Mouse (Mus musculus) spleen, adult 2 months (tissue): ENCODE data around the gene L3mbtl1. TPM values are rescaled to one million over a fixed set of nuclear protein-coding genes. Genes with fewer than 3 reads are reported as not detected.
A peak's percentile ranks its signal among the peaks of the same experiment; 100 is the strongest.

Experiments used
- DNase-seq, 2 experiments: peaks; one replicate each; pipeline versions ENCODE4 v3.0.0 to v3.0.0-alpha.2; 2012 to 2021; ENCODE audit warnings: low spot score in 2 of 2, low read depth in 1 of 2
- H3K27ac ChIP-seq: fragments of 200-500 bp; 2 replicates; pipeline ENCODE4 v1.5.1; 2012; ENCODE audit warnings: low read length, inconsistent platforms; ENCODE audit not compliant: insufficient read depth
- H3K27me3 ChIP-seq: fragments of 200-500 bp; 2 replicates; pipeline ENCODE4 v1.6.1; 2012; ENCODE audit warnings: mild to moderate bottlenecking, moderate library complexity, low read length, inconsistent platforms; ENCODE audit not compliant: control insufficient read depth, insufficient read depth
- H3K36me3 ChIP-seq: fragments of 200-500 bp; 2 replicates; pipeline ENCODE4 v1.6.1; 2012; ENCODE audit warnings: mild to moderate bottlenecking, low read length, inconsistent platforms; ENCODE audit not compliant: control insufficient read depth, insufficient read depth
- H3K4me1 ChIP-seq: fragments of 200-500 bp; 2 replicates; pipeline ENCODE4 v1.6.1; 2011; ENCODE audit warnings: inconsistent platforms; ENCODE audit not compliant: control insufficient read depth, insufficient read depth, insufficient read length
- H3K4me3 ChIP-seq: fragments of 200-500 bp; 2 replicates; pipeline ENCODE4 v1.5.1; 2011; ENCODE audit warnings: mild to moderate bottlenecking, inconsistent platforms; ENCODE audit not compliant: insufficient read depth, insufficient read length; ENCODE audit errors: extremely low read depth
- CTCF ChIP-seq: fragments of 200-500 bp; IDR thresholded peaks from 2 replicates; pipeline ENCODE4 v1.5.1; 2011; ENCODE audit warnings: mild to moderate bottlenecking, inconsistent platforms; ENCODE audit not compliant: insufficient read depth, insufficient read length, insufficient replicate concordance; ENCODE audit errors: extremely low read depth
- POLR2A ChIP-seq: fragments of 200-500 bp; IDR thresholded peaks from 2 replicates; pipeline ENCODE4 v1.6.1; 2011; ENCODE audit warnings: low read depth, low read length, inconsistent platforms
- WGBS: fragments of 180-500 bp; shearing (Covaris S2); methylation state at CpG from one replicate; pipeline ENCODE4 v1.1.7; 2018; 5-methylcytosine and 5-hydroxymethylcytosine counted together
- polyA plus RNA-seq: library from polyadenylated mRNA; depleted of rRNA; stranded (reverse); fragments of >200 nt; gene quantifications from 2 replicates; pipeline ENCODE4 v1.2.3, GENCODE M21; 2012

Gene L3mbtl1
- polyA plus RNA-seq, 1 experiment: 0.19 TPM

- Histone ChIP-seq H3K4me3 (peak overlapping the region; percentile 96), H3K36me3 (peaks cover 17% of the 10 kb centered on the region), H3K27ac (peak overlapping the region; percentile 98), H3K27me3 (no peaks in the 10 kb centered on the region), H3K4me1 (peaks cover 5% of the 10 kb centered on the region; the same call in 1 of the 2 replicates)
- no peak for TF ChIP-seq POLR2A
- no peak for TF ChIP-seq CTCF
- DNase-seq: peak in 1 of 2 experiments; percentile 34
- WGBS: under 1% methylated on average over 18 of the region's 18 CpGs
Observed at GRCm38 (mm10) chr2:162930516-162931122, 12.7 kb upstream of the L3mbtl1 start.

- Histone ChIP-seq H3K4me1 (peaks cover 5% of the 10 kb centered on the region; the same call in 1 of the 2 replicates), H3K27me3 (no peaks in the 10 kb centered on the region), H3K27ac (peak within 1 kb of the TSS; percentile 98), H3K4me3 (peak within 1 kb of the TSS; percentile 96), H3K36me3 (peaks cover 19% of the 10 kb centered on the region)
- under 1% methylated on average over 63 of the region's 68 CpGs for WGBS
- TF ChIP-seq CTCF: no peak
- TF ChIP-seq POLR2A: peak; percentile 85
- DNase-seq: peak; percentile 84 to 87
Observed at GRCm38 (mm10) chr2:162931123-162931673, 12.1 kb upstream of the L3mbtl1 start, which contains the start of gene Srsf6. Gene Srsf6 (plus strand): TSS chr2:162931528.

GRCm38 (mm10) chr2:162931674-162932650 lies 11.3 kb upstream of the L3mbtl1 start:
- H3K27me3 ChIP-seq: no peaks in the 10 kb centered on the region
- peak overlapping the region; percentile 96 for H3K4me3 ChIP-seq
- WGBS: under 1% methylated on average over 70 of the region's 103 CpGs
- peaks cover 24% of the 10 kb centered on the region for H3K36me3 ChIP-seq
- H3K27ac ChIP-seq: peak overlapping the region; percentile 94
- peak; percentile 50 to 55 for DNase-seq
- H3K4me1 ChIP-seq: peaks cover 5% of the 10 kb centered on the region; the same call in 1 of the 2 replicates
- TF ChIP-seq CTCF (no peak), POLR2A (no peak)

DNA sequence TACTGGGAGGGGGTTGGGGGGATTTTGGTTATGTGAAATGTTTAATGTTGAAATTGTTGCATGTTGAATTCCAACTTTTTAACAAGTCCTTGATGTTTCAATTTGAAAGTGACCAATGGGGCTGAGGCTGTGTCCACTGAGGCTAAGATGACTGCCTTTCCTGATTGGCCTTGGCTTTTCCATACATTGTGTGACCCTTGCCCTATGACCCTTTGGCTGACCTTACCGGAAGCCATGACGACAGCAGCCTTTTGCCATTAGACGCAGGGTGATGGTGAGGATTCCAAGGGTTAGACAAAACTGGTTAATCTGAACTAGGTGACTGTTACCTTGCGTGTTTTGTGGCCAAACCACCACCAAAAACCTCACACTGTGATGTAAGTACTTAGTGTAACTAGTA lies 10.6 kb upstream of the L3mbtl1 start:
- H3K27me3 ChIP-seq: no peaks in the 10 kb centered on the region
- peaks cover 5% of the 10 kb centered on the region; the same call in 1 of the 2 replicates for H3K4me1 ChIP-seq
- 69% methylated on average over 4 of the region's 4 CpGs for WGBS
- peak overlapping the region; percentile 19; the same call in 1 of the 2 replicates for H3K4me3 ChIP-seq
- no peak for DNase-seq
- H3K36me3 ChIP-seq: peaks cover 27% of the 10 kb centered on the region
- no peak for TF ChIP-seq CTCF
- TF ChIP-seq POLR2A: no peak
- H3K27ac ChIP-seq: no peak overlapping the region

GRCm38 (mm10) chr2:162934421-162934820 lies 8.9 kb upstream of the L3mbtl1 start:
- H3K27ac ChIP-seq: no peak overlapping the region
- no peak overlapping the region for H3K4me3 ChIP-seq
- 90% methylated on average over 19 of the region's 19 CpGs for WGBS
- peaks cover 35% of the 10 kb centered on the region for H3K36me3 ChIP-seq
- DNase-seq: no peak
- H3K27me3 ChIP-seq: no peaks in the 10 kb centered on the region
- TF ChIP-seq POLR2A (no peak), CTCF (no peak)
- H3K4me1 ChIP-seq: peaks cover 5% of the 10 kb centered on the region; the same call in 1 of the 2 replicates

GRCm38 (mm10) chr2:162935700-162936099 lies 7.6 kb upstream of the L3mbtl1 start:
- H3K36me3 ChIP-seq: peaks cover 41% of the 10 kb centered on the region
- no peaks in the 10 kb centered on the region for H3K27me3 ChIP-seq
- no peak overlapping the region for H3K27ac ChIP-seq
- H3K4me3 ChIP-seq: no peak overlapping the region
- TF ChIP-seq POLR2A: no peak
- TF ChIP-seq CTCF: no peak
- 99% methylated on average over 3 of the region's 3 CpGs for WGBS
- DNase-seq: no peak
- H3K4me1 ChIP-seq: peaks cover 3% of the 10 kb centered on the region; the same call in 1 of the 2 replicates
